Mouse (Mus musculus) limb, embryonic 10.5 days (tissue): ENCODE measurements around the gene Gm5861. TPM values are rescaled to one million over a fixed set of nuclear protein-coding genes. Genes with fewer than 3 reads are reported as not detected.
"Not testable (repeated sequence)": the region's sequence is repeated elsewhere in the genome, so short reads cannot be mapped to it uniquely, and the experiment has no call there.

Experiments used
- DNase-seq: peaks from one replicate; pipeline ENCODE4 v3.0.0-alpha.2; 2017; ENCODE audit warnings: low spot score
- H3K27ac ChIP-seq: fragments of 300-500 bp; sonication (generic); 2 replicates; pipeline ENCODE4 v1.5.1; 2016; ENCODE audit warnings: mild to moderate bottlenecking
- H3K27me3 ChIP-seq: fragments of 300-500 bp; sonication (generic); 2 replicates; pipeline ENCODE4 v1.6.1; 2016; ENCODE audit warnings: low read depth, mild to moderate bottlenecking; ENCODE audit not compliant: poor library complexity, severe bottlenecking
- H3K36me3 ChIP-seq: fragments of 300-500 bp; sonication (generic); 2 replicates; pipeline ENCODE4 v1.6.1; 2016; ENCODE audit warnings: mild to moderate bottlenecking, moderate library complexity
- H3K4me1 ChIP-seq: fragments of 300-500 bp; sonication (generic); 2 replicates; pipeline ENCODE4 v1.6.1; 2016
- H3K4me3 ChIP-seq: fragments of 300-500 bp; sonication (generic); 2 replicates; pipeline ENCODE4 v1.5.1; 2016; ENCODE audit warnings: mild to moderate bottlenecking, moderate library complexity
- H3K9me3 ChIP-seq: fragments of 300-500 bp; sonication (generic); replicated peaks from 2 replicates; pipeline ENCODE4 v1.6.1; 2016; ENCODE audit warnings: mild to moderate bottlenecking
- WGBS: fragments of 180-500 bp; shearing (Covaris S2); methylation state at CpG from one replicate; pipeline ENCODE4 v1.1.7; 2016; 5-methylcytosine and 5-hydroxymethylcytosine counted together
- polyA plus RNA-seq: library from polyadenylated mRNA; unstranded; fragments of >200 nt; fragmentation: Nextera tagmentation; extraction: Ambion mirVana; gene quantifications from 2 replicates; pipeline ENCODE4 v1.2.1, GENCODE M21; 2016

The Gm5861 gene
- not detected in 2 replicates for polyA plus RNA-seq

DNA sequence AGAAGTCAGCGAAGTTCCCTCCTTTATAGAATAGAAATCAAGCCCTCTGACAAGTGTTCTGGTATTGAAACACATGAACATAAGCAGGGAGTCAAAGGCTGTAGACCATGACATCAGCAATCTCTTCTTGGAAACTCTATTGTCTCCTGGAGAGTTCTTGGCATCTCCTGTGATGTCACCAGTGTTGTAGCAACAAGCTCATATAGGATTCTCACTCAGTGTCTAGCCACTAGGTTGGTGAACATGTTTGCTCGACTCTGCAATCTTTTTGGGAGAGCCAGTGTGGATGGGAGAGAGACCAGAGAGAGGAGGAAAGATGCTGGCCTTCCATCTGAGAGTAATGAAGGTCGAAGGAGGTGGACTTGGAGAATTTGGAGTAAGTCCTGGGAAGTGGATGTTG is at the start of gene Gm5861:
TSS of gene Gm5861 (plus strand) at position 301 of the 400 bp plus-strand sequence.
- not testable (repeated sequence) for H3K36me3 ChIP-seq, H3K4me3 ChIP-seq, H3K9me3 ChIP-seq, DNase-seq, H3K4me1 ChIP-seq, H3K27ac ChIP-seq, H3K27me3 ChIP-seq
- WGBS = 71% methylated on average over 3 of the region's 3 CpGs

- H3K27ac ChIP-seq, H3K4me3 ChIP-seq, H3K27me3 ChIP-seq, H3K36me3 ChIP-seq, DNase-seq, H3K9me3 ChIP-seq, H3K4me1 ChIP-seq: not testable (repeated sequence)
- WGBS = 93% methylated on average over 12 of the region's 12 CpGs
Observed at GRCm38 (mm10) chr5:11138031-11138430, 44.8 kb upstream of the Gm5861 start.

Other genes starting within 250 kb of the Gm5861 start
- not detected in 2 replicates for gene Gm8871, start 235.3 kb upstream of the Gm5861 start, polyA plus RNA-seq
- not detected in 2 replicates for gene Gm8857, start 235.3 kb upstream of the Gm5861 start, polyA plus RNA-seq
- gene Gm8879, start 55.4 kb upstream of the Gm5861 start, polyA plus RNA-seq = not detected in 2 replicates
- not detected in 2 replicates for gene Gm8890, start 73.0 kb downstream of the Gm5861 start, polyA plus RNA-seq
- gene Speer1, start 158.4 kb downstream of the Gm5861 start, polyA plus RNA-seq = not detected in 2 replicates
- gene Gm8897, start 233.3 kb downstream of the Gm5861 start, polyA plus RNA-seq = not detected in 2 replicates